Mouse (Mus musculus) adrenal gland, adult 18-20 months (tissue): ENCODE data around the gene Socs1. TPM values are rescaled to one million over a fixed set of nuclear protein-coding genes. Genes with fewer than 3 reads are reported as not detected.

ENCODE experiments used
- DNase-seq, 2 experiments: peaks; one replicate each; pipeline ENCODE4 v3.0.0; 2021 to 2022; ENCODE audit warnings: low spot score in 2 of 2
- total RNA-seq, 2 experiments: library from RNA; stranded (reverse); gene quantifications; 1 replicate in 1 of 2; 2 replicates in 1 of 2; pipeline ENCODE4 v1.2.3; 2021

Gene Socs1
- total RNA-seq, 2 experiments from 2014 or later = 3.7 to 4.1 TPM

GRCm38 (mm10) chr16:10787548-10788058 lies 2.3 kb upstream of the Socs1 start:
- no peak for DNase-seq

DNA sequence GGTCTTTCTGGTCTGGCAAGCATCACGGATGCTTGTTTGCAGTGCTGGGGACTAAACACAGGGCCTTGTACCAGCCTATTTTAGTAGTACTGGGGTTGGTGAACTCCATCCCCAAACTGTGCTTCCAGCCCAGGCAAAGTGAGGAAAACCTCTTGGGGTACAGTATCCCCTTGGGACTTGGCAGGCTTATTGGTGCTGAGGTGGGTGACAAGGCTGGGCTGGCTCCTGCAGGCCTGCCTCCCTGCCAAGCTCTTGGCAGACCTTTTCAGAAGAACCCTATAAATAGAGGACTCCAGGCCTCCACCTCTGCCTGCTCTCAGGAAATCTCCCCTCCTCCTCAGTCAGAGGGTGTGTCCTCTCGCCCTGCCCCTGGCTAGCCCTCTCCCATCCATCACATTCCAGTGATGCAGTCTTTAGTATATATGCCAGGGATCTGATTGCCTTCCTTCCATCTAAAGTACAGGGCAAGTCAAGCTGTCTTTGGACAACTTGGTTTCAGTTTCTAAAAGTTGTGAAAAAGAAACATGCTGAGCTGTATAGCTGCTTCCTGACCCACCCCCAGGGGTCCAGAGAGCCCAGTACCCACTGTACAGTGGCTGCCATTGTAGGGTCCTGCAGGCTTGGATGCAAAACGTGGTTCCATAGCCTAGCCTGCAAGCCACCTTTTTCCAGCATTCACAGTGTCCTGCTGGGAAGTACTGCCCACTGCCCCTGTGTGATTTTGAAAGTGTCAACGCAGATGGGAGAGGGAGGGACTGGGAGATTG lies 1.6 kb upstream of the Socs1 start:
- DNase-seq = no peak

DNA sequence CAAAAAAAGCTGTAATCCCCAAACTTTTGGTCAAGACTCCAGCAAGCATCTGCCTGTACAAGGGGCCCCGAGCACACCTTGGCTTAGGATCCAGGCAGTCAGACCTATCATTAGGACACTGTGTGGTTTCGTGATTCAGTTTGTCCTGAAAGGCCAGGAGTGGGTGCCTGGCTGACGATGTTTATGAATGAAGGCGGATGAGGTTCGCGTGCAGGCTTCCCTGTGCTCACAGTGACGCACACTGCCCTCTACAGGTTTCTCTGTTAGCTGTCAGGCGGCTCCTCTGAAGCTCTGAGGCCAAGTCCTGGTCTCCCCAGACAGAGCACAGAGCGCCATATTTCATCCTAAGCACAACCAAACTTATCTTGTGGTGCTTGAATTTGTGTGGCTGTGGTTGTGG lies 952 bp upstream of the Socs1 start:
- DNase-seq = peak; percentile 66 to 68

DNA sequence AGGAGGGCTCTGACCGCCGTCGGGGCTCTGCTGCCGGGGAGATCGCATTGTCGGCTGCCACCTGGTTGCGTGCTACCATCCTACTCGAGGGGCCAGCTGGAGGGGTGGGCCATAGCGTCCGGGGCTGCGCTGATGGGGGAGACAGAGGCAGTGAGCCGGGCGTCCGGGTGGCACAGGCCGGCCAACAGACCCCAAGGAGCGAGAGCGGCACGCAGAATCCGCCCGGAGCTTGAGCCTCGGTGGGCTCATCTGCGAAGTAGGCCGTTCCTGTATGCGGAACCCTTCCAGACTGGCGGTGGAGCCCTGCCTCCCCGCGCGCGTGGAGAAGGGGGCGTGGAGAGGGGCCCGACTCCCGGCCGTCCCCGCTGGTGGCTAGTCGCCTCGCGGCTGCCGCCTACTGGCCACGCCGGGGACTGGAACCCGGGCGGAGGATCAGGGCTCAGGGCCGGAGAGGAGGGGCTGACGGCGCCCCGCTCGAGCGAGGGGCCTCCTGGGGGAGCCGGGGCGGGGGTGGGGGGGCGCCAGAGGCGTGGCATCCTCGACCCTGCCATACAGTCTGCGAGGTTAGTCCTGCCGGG lies 454 bp downstream of the Socs1 start:
- DNase-seq = peak; percentile 96

GRCm38 (mm10) chr16:10783883-10784792 lies 1.2 kb downstream of the Socs1 start:
- DNase-seq = peak in 1 of 2 experiments; percentile 43

GRCm38 (mm10) chr16:10783451-10783850 lies 1.9 kb downstream of the Socs1 start:
- DNase-seq = no peak

GRCm38 (mm10) chr16:10783152-10783434 lies 2.2 kb downstream of the Socs1 start:
- DNase-seq = no peak

- DNase-seq = no peak
Measured at GRCm38 (mm10) chr16:10782377-10783151, 2.8 kb downstream of the Socs1 start.

DNA sequence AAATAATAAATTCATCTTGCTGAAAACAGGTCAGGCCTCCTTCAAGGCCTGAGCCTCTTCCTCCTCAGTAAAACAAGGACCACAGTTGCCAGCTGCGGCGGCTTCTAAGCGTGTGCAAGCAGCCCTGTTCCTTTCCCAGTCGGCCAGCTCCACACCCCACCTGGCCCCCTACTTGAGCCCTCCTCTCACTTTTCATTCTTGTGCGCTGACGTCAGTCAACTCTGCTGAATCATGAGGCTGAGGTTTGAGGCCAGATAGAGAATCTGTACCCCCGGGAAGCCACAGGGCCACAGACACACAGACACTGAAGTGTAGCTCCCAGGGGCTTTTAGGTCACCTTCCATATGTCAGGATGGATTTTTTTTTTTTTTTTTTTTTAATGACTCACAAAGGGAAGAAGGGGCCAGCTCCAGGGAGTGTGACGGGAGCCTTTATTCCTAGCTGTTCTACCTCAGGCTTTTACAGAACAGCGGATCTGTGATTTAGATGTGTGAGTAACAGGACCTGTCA lies 3.4 kb downstream of the Socs1 start:
- no peak for DNase-seq

DNA sequence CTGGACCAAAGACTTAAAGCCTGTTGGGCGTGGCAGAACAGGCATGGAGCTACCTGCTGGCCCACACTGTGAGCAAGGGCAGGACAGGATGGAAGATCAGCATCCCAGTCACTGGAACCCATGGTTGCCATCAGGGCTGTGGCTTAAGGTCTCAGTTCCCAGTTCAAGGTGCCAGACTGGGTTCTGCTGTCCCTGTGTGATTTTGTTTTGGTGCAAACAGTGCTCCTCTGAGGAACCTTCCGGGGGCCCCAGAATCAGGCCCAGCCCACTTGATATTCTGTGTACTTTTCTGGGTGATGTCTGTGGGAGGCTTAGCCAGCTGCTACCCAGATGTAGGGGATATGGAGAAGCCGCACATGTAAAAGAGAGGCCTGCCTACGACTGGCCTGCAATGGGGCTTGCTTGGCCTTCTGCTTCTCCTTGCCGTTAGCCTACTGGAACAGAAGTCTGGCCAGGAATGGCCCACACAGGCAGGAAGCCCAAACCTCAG lies 4.7 kb downstream of the Socs1 start:
- no peak for DNase-seq

DNA sequence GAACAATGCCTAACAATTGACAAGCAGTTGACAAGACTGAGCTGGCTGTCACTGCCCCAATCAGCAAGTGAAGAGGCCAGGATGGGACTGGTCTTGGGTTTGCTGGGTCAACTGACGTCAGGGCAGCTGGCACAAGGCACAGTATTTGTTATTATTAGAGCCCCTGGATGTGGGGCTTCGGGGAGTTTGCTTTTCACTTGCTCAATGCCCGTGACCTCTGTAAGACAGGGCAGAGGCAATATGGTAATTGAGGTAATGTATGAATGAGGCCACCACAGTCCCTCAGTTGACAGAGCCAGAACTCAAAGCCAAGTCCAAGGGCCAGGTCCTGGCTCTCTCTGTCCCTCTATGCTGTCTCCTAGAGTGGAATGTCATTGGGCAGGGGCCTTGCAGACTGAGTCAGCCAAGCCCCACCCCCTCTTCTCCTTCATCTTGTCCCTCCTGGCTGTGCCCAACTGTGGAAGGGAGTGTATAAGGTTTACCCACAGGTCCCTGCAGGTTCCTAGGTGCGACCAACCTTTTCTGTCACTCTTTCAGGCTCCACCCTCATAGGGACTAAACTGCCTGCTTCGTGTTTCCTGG lies 7.7 kb downstream of the Socs1 start:
- no peak for DNase-seq

DNA sequence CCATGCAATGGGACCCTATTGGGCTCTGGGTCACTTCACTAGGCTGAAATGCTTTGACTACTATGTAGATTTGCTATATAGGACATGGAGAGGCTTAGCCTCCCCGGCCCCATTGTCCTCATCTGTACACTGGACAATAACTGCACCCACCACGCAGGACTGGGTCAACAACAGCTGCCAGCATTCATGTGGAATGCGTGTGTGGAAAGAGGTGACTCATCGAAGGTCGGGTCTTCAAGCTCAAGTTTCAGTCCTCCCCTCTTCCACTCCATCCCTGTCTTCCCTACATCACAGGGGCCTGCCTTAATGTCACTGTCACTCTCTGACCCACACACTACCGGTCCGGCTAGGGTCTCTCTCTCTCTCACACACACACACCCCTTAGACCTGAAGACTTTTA lies 9.0 kb downstream of the Socs1 start:
- peak in 1 of 2 experiments; percentile 40 for DNase-seq

GRCm38 (mm10) chr16:10774726-10775125 lies 10.6 kb downstream of the Socs1 start:
- no peak for DNase-seq

GRCm38 (mm10) chr16:10773543-10773942 lies 11.8 kb downstream of the Socs1 start:
- DNase-seq = no peak

DNA sequence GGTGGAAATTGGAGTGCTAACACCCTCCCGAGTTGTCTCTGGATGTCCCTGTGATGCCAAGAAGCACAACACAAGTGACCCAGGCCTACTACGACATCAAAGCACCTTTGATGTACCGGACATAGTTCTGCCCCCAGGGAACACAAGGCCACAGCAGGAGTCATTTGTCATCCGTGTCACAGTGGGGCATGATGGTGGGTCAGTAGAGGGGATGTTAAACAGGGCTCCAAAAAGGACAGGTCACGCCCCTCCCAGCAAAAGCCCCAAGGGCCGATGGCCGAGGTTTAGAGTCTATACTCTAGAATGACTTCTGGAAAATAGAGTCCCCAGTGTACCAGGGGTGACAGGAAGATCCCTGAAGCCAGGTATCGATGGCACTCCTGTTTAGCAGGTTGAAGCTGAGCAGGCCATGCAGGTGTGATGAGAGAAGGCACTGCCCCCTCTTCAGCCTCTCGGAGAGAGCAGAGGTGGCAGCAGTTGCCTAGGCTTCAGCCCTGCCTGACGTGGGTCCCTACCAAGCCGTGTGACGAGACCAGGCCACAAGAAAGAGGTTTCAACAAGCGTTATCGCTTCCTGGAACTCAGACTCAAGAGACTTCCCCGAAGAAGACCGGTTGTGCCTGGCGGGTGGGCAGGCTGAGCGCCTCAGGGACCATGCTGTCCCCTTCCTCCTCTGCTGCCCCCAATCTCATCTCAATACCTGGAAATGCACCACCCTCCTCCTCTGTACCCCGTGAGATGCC lies 13.4 kb downstream of the Socs1 start:
- DNase-seq = no peak

GRCm38 (mm10) chr16:10770531-10771325 lies 14.6 kb downstream of the Socs1 start:
- no peak for DNase-seq

- no peak for DNase-seq
Measured at GRCm38 (mm10) chr16:10769661-10770060, 15.7 kb downstream of the Socs1 start.

DNA sequence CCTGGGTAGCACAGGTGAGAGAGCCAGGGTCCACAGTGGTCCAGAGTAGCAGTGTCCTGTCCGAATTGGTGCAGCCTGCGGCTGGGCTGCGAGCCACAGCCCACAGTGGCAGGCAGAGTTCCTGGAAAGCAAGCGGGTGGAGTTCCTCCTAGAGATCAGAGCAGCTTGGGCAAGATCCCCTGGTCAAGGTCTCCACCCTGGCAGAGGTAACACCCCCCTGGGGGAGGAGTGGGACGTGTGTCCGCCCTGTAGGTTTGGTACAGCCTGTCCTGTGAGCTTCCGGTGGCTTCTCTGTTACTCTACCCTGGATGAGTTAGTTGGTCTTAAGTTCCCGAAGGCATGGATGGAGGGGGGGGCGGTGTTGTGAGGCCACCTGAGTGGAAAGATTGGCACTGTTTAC lies 16.5 kb downstream of the Socs1 start:
- DNase-seq = no peak

DNA sequence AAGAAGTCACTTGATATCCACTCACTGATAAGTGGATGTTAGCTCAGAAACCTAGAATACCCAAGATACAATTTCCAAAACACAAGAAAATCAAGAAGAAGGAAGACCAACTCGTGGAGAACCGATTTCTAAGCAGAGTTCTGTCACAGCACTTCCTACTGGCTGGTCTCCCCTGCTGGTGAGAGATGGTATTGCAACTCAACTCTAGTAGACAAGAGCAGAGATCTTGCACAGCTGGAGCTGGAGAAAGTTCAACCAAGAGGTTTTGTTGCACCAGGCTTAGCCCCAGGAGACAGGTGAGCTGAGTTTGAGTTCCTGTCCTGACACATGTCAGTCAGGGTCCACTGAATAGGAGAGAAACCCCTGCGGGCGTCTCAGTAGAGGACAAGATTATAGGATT lies 18.2 kb downstream of the Socs1 start:
- peak; percentile 67 to 76 for DNase-seq
